8 mouse cellular contexts compared by ENCODE assay signal in genomic region chrX:135761707-135762106, GRCm38 (mm10). TPM values are rescaled to one million over a fixed set of nuclear protein-coding genes. Genes with fewer than 3 reads are reported as not detected.
DNase-seq lines count a peak whose midpoint lies in the region; ATAC-seq lines count a peak whose summit lies in the region.
"Had no signal": no experiment of that assay in that cellular context is flagged by ENCODE, and none has a peak within 500 bp of the region (broad histone marks: within the 10 kb centered on the region; RNA-seq: fewer than 3 reads in every experiment).

No protein-coding gene starts in this region.

- no peak overlapping the region for H3K9ac ChIP-seq in kidney, embryonic 15.5 days
- no peak overlapping the region for H3K9ac ChIP-seq in embryonic facial prominence, embryonic 14.5 days (ENCODE audit: low read depth, low read length)
- H3K9ac ChIP-seq: neural tube, embryonic 12.5 days had no signal

- no peak overlapping the region for H3K27ac ChIP-seq in kidney, embryonic 15.5 days
- no peak overlapping the region for H3K27ac ChIP-seq in embryonic facial prominence, embryonic 14.5 days (replicated peaks; ENCODE audit: low read depth, low read length)
- H3K27ac ChIP-seq: neural tube, embryonic 12.5 days had no signal

- peaks cover 11% of the 10 kb centered on the region; the same call in 1 of the 2 replicates for H3K27me3 ChIP-seq in kidney, embryonic 15.5 days
- no peaks in the 10 kb centered on the region for H3K27me3 ChIP-seq in embryonic facial prominence, embryonic 14.5 days (replicated peaks; ENCODE audit: control insufficient read depth, insufficient read depth, low read length)
- H3K27me3 ChIP-seq: neural tube, embryonic 12.5 days had no signal

- peaks cover 10% of the 10 kb centered on the region; the same call in 1 of the 2 replicates for H3K36me3 ChIP-seq in kidney, embryonic 15.5 days
- 0 out of 2 replicates have a peak, but pooled peaks cover 15% of the 10 kb centered on the region for H3K36me3 ChIP-seq in embryonic facial prominence, embryonic 14.5 days (ENCODE audit: control insufficient read depth, insufficient read depth, low read length)
- H3K36me3 ChIP-seq: neural tube, embryonic 12.5 days had no signal

- no peaks in the 10 kb centered on the region for H3K4me1 ChIP-seq in kidney, embryonic 15.5 days
- no peaks in the 10 kb centered on the region for H3K4me1 ChIP-seq in embryonic facial prominence, embryonic 14.5 days (ENCODE audit: control insufficient read depth, insufficient read depth, low read length)
- H3K4me1 ChIP-seq: neural tube, embryonic 12.5 days had no signal

- H3K4me2 ChIP-seq in kidney, embryonic 15.5 days = no peak overlapping the region
- no peak overlapping the region for H3K4me2 ChIP-seq in embryonic facial prominence, embryonic 14.5 days (ENCODE audit: low read depth, low read length)
- H3K4me2 ChIP-seq: neural tube, embryonic 12.5 days had no signal

- no peak for ATAC-seq in kidney, embryonic 15.5 days (replicated peaks; ENCODE audit: low FRiP score)
- no peak for ATAC-seq in embryonic facial prominence, embryonic 14.5 days (ENCODE audit: low read depth)

- H3K9me3 ChIP-seq in kidney, embryonic 15.5 days (replicated peaks) = no peaks in the 10 kb centered on the region
- no peaks in the 10 kb centered on the region for H3K9me3 ChIP-seq in embryonic facial prominence, embryonic 14.5 days (ENCODE audit: control insufficient read depth, low read length)
- H3K9me3 ChIP-seq: neural tube, embryonic 12.5 days had no signal

- no peak overlapping the region for H3K4me3 ChIP-seq in kidney, embryonic 15.5 days (replicated peaks)
- H3K4me3 ChIP-seq in embryonic facial prominence, embryonic 14.5 days (ENCODE audit: low read depth, low read length) = no peak overlapping the region
- H3K4me3 ChIP-seq: neural tube, embryonic 12.5 days had no signal

- DNase-seq in kidney, adult 9 months = peak; percentile 3
- DNase-seq in CD4-positive, CD25-positive, alpha-beta regulatory T cell, adult 2 months (ENCODE audit: low read depth, low spot score) = peak; percentile 44
- peak; percentile 67 for DNase-seq in NIH3T3 (ENCODE audit: low read depth)
- DNase-seq in embryonic facial prominence, embryonic 14.5 days (ENCODE audit: low spot score) = peak; percentile 44
- DNase-seq in right cerebral cortex, postnatal 10 days (ENCODE audit: low spot score in 2 of 2) = peak; percentile 37 to 42
- DNase-seq in urinary bladder, postnatal 10 days (ENCODE audit: low spot score) = no peak

RNA-seq across cellular contexts. Expression of gene Armcx5, which starts 19.2 kb away (rescaled TPM):
- polyA plus RNA-seq in kidney, embryonic 15.5 days (2015; fragmentation: Nextera tagmentation; extraction: Ambion mirVana) = 9.7 and 10.9 TPM in 2 replicates
- 6.9 and 9.2 TPM in 2 replicates for polyA plus RNA-seq in embryonic facial prominence, embryonic 14.5 days (2014; fragmentation: Nextera tagmentation; extraction: Ambion mirVana)

RNA-seq across cellular contexts. Expression of gene Gprasp1, which starts 19.2 kb away (rescaled TPM):
- polyA plus RNA-seq in kidney, embryonic 15.5 days (2015; fragmentation: Nextera tagmentation; extraction: Ambion mirVana) = 46.2 and 47.6 TPM in 2 replicates
- 56.4 and 59.2 TPM in 2 replicates for polyA plus RNA-seq in embryonic facial prominence, embryonic 14.5 days (2014; fragmentation: Nextera tagmentation; extraction: Ambion mirVana)

RNA-seq across cellular contexts. Expression of gene Bhlhb9, which starts 35.7 kb away (rescaled TPM):
- polyA plus RNA-seq in kidney, embryonic 15.5 days (2015; fragmentation: Nextera tagmentation; extraction: Ambion mirVana) = 54.4 and 56.9 TPM in 2 replicates
- 48.6 and 59.2 TPM in 2 replicates for polyA plus RNA-seq in embryonic facial prominence, embryonic 14.5 days (2014; fragmentation: Nextera tagmentation; extraction: Ambion mirVana)

RNA-seq across cellular contexts. Expression of gene Tmsb15a, which starts 36.6 kb away (rescaled TPM):
- polyA plus RNA-seq in kidney, embryonic 15.5 days (2015; fragmentation: Nextera tagmentation; extraction: Ambion mirVana) = not detected in 2 replicates
- 1.0 and 1.3 TPM in 2 replicates for polyA plus RNA-seq in embryonic facial prominence, embryonic 14.5 days (2014; fragmentation: Nextera tagmentation; extraction: Ambion mirVana)
- polyA plus RNA-seq: neural tube, embryonic 12.5 days had no signal
